Mouse (Mus musculus): Measurements from ENCODE around the gene Hivep2.

GRCm38 (mm10) chr10:13984233-13984632, 18.4 kb downstream of the Hivep2 start:
- TF ChIP-seq CHD2 (IDR thresholded peaks at IDR 0.05; ENCODE audit: low read depth, low read length) (no peak), ZNF384 (IDR thresholded peaks at IDR 0.05; ENCODE audit: low read depth, low read length) (no peak), HCFC1 (IDR thresholded peaks at IDR 0.05; ENCODE audit: borderline replicate concordance, insufficient read depth, low read length) (no peak)

All from ES-E14 (cell line).